Mouse (Mus musculus): ENCODE measurements around the gene Crtc1. TPM values are rescaled to one million over a fixed set of nuclear protein-coding genes. Genes with fewer than 3 reads are reported as not detected.
A peak's percentile ranks its signal among the peaks of the same experiment; 100 is the strongest.

The Crtc1 gene
- total RNA-seq, 2 experiments from 2014 or later = 6.4 to 7.4 TPM

- peak; percentile 40 for DNase-seq
- intact Hi-C loops (cut with DNase I; ENCODE audit: low total_unique reads) = no loop called here
Observed at GRCm38 (mm10) chr8:70361484-70362032, 77.8 kb downstream of the Crtc1 start.

GRCm38 (mm10) chr8:70360769-70361168, 78.6 kb downstream of the Crtc1 start:
- no peak for DNase-seq
- intact Hi-C loops (cut with DNase I; ENCODE audit: low total_unique reads) = no loop called here

- DNase-seq = peak; percentile 76
- intact Hi-C loops (cut with DNase I; ENCODE audit: low total_unique reads) = no loop called here
Observed at GRCm38 (mm10) chr8:70359411-70359810, 80.0 kb downstream of the Crtc1 start.

GRCm38 (mm10) chr8:70356111-70356510, 83.3 kb downstream of the Crtc1 start:
- no peak for DNase-seq
- intact Hi-C loops (cut with DNase I; ENCODE audit: low total_unique reads) = no loop called here

- no peak for DNase-seq
- intact Hi-C loops (cut with DNase I; ENCODE audit: low total_unique reads) = no loop called here
Observed at GRCm38 (mm10) chr8:70354004-70354403, 85.4 kb downstream of the Crtc1 start.

GRCm38 (mm10) chr8:70353194-70353817, 86.1 kb downstream of the Crtc1 start, which contains the start of gene Upf1:
TSS of gene Upf1 (minus strand) at chr8:70353278.
- DNase-seq = peak; percentile 100
- intact Hi-C loops (cut with DNase I; ENCODE audit: low total_unique reads) = no loop called here

GRCm38 (mm10) chr8:70352657-70353151, 86.7 kb downstream of the Crtc1 start:
- intact Hi-C loops (cut with DNase I; ENCODE audit: low total_unique reads) = no loop called here
- peak; percentile 47 for DNase-seq

GRCm38 (mm10) chr8:70352000-70352384, 87.4 kb downstream of the Crtc1 start:
- intact Hi-C loops (cut with DNase I; ENCODE audit: low total_unique reads) = no loop called here
- no peak for DNase-seq

GRCm38 (mm10) chr8:70351035-70351999, 88.1 kb downstream of the Crtc1 start:
- intact Hi-C loops (cut with DNase I; ENCODE audit: low total_unique reads) = no loop called here

GRCm38 (mm10) chr8:70347860-70348420, 91.4 kb downstream of the Crtc1 start:
- intact Hi-C loops (cut with DNase I; ENCODE audit: low total_unique reads) = no loop called here

More at GRCm38 (mm10) chr8:70351035-70351999, 88.1 kb downstream of the Crtc1 start:
- no peak for DNase-seq

GRCm38 (mm10) chr8:70347443-70347842, 91.9 kb downstream of the Crtc1 start:
- intact Hi-C loops (cut with DNase I; ENCODE audit: low total_unique reads) = no loop called here
- DNase-seq = no peak

More at GRCm38 (mm10) chr8:70347860-70348420, 91.4 kb downstream of the Crtc1 start:
- DNase-seq = no peak

GRCm38 (mm10) chr8:70344279-70344678, 95.1 kb downstream of the Crtc1 start:
- DNase-seq = no peak
- intact Hi-C loops (cut with DNase I; ENCODE audit: low total_unique reads) = no loop called here

- intact Hi-C loops (cut with DNase I; ENCODE audit: low total_unique reads) = no loop called here
- DNase-seq = no peak
Observed at GRCm38 (mm10) chr8:70343696-70344095, 95.7 kb downstream of the Crtc1 start.

GRCm38 (mm10) chr8:70343076-70343475, 96.3 kb downstream of the Crtc1 start:
- intact Hi-C loops (cut with DNase I; ENCODE audit: low total_unique reads) = no loop called here
- DNase-seq = no peak

GRCm38 (mm10) chr8:70342007-70342406, 97.4 kb downstream of the Crtc1 start:
- no peak for DNase-seq

GRCm38 (mm10) chr8:70340659-70341058, 98.7 kb downstream of the Crtc1 start:
- intact Hi-C loops (cut with DNase I; ENCODE audit: low total_unique reads) = no loop called here
- no peak for DNase-seq

More at GRCm38 (mm10) chr8:70342007-70342406, 97.4 kb downstream of the Crtc1 start:
- intact Hi-C loops (cut with DNase I; ENCODE audit: low total_unique reads) = no loop called here

- DNase-seq = no peak
- intact Hi-C loops (cut with DNase I; ENCODE audit: low total_unique reads) = no loop called here
Observed at GRCm38 (mm10) chr8:70338931-70339330, 100.4 kb downstream of the Crtc1 start.

- intact Hi-C loops (cut with DNase I; ENCODE audit: low total_unique reads) = loop anchor here (5.0 kb wide), 1 partner anchor 169 kb away; no protein-coding TSS in a partner anchor
Observed at GRCm38 (mm10) chr8:70332878-70333202, 106.5 kb downstream of the Crtc1 start.

More at GRCm38 (mm10) chr8:70332878-70333202, 106.5 kb downstream of the Crtc1 start:
- DNase-seq = no peak
